Mouse (Mus musculus) CH12.LX (cell line): ENCODE results near the gene Ercc6.

Experiments used
- CTCF ChIP-seq, 2 experiments: IDR thresholded peaks in 1 of 2; conservative IDR thresholded peaks in 1 of 2; 2 replicates each; pipeline ENCODE4 v1.5.1; 2011 to 2012; ENCODE audit warnings: low read depth in 2 of 2, low read length in 2 of 2, improper control_type of control experiment in 1 of 2, inconsistent platforms in 1 of 2, mild to moderate bottlenecking in 1 of 2, moderate library complexity in 1 of 2
- MAFK ChIP-seq: IDR thresholded peaks from 2 replicates; pipeline ENCODE4 v1.6.1; 2011; ENCODE audit warnings: low read length, improper control_type of control experiment; ENCODE audit not compliant: insufficient replicate concordance
- POLR2A ChIP-seq: IDR thresholded peaks from 2 replicates; pipeline ENCODE4 v1.6.1; 2011; ENCODE audit warnings: low read depth, mild to moderate bottlenecking, improper control_type of control experiment, low read length
- ZC3H11A ChIP-seq: IDR thresholded peaks from 2 replicates; pipeline ENCODE4 v1.6.1; 2012; ENCODE audit warnings: low read depth, mild to moderate bottlenecking, inconsistent platforms, low read length, improper control_type of control experiment

DNA sequence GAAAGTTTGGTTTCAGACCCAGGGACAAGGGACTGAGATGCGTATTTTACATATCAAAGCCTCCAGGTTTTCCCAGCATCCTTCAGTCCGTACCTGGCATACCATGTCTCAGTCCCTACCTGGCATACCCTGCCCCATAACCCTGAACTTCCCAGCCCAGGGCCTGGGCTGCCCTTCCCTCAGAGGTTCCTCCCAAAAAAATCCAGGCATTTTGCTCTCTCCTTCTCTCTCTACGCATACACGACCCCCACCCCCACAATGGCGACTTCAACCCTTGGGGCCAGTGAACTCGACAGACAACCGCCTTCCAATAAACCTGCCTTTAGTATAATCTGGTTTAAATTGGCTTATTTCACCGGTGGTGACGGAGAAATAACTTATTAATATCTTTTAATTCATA lies 409 bp upstream of the Ercc6 start:
- TF ChIP-seq POLR2A (no peak), MAFK (no peak), ZC3H11A (no peak), CTCF (conservative IDR thresholded peaks at IDR 0.05 in 1 of 2, IDR thresholded peaks at IDR 0.05 in 1 of 2; ENCODE audit: low read depth in 2 of 2, low read length in 2 of 2) (no peak)
